Mouse (Mus musculus): ENCODE measurements at regions not wholly inside any gene's neighbourhood (a gene's known extent, or its start where the extent isn't known, plus 50 kb on each side); places are given as distances from the start of the nearest gene placed in this dataset.
"Not testable (repeated sequence)": the region's sequence is repeated elsewhere in the genome, so short reads cannot be mapped to it uniquely, and the experiment has no call there.

DNA sequence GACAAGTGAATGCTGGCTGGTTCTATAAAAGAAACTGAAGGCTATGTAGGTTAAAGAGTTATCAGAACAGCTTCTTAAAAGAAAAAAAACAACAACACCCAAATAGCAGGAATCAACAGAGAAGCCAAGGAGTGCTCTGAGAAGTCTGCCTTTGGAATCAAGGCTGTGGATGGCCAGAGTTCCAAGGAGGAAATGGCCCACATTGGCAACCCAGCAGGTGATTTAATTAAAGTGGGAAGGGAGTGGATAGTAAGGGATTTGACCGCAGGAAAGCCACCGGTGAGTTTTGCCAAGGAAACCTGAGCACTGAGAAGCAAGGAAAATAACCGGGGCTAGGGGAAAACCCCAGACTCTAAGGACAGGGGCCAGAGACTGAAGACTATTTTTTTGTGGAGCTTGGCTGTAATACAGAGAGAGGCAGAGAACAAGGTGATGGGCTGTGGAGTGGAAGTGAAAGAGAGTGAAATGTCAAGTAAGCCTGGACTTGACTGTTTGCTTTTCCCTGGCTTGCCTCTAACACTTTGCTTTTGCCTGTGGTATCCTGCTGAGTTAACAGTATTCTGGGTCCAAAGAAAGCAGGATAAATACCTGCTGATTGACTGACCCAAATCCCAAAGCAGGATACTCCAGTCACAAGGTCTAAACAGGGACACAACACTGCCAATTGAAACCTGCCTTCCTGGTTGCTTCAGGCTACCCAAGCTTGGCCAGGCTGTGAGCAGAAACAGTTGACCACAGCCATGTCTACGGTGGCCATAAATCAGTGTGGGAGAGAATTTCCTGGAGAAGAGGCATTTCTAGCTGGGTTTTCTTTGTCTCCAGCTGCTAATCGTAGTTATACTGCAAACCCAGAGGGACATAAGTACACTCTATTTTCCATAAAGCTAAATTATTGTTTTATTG, 125.9 kb downstream of the Arrdc3 start:
- no peak for DNase-seq (ENCODE audit: low spot score)

DNA sequence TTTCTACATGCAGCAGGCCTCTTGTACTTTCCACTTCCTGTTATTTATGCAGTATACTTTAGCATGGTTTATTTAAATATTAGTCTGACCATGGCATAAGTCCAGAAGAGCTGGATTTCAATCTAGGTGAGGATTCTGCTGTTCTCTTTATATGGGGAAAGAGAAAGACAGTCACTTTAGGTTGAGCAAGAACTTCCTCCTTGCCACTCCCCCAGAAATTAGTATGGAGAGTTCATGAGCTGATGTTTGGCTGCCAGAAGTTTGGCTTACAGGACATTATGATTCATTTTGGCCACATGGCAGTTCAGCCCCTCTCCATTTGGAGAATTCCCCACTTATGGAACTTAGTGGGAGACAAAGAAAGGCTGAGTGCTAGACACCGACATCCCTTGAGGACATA, 130.8 kb downstream of the Arrdc3 start:
- no peak for DNase-seq (ENCODE audit: low spot score)

DNA sequence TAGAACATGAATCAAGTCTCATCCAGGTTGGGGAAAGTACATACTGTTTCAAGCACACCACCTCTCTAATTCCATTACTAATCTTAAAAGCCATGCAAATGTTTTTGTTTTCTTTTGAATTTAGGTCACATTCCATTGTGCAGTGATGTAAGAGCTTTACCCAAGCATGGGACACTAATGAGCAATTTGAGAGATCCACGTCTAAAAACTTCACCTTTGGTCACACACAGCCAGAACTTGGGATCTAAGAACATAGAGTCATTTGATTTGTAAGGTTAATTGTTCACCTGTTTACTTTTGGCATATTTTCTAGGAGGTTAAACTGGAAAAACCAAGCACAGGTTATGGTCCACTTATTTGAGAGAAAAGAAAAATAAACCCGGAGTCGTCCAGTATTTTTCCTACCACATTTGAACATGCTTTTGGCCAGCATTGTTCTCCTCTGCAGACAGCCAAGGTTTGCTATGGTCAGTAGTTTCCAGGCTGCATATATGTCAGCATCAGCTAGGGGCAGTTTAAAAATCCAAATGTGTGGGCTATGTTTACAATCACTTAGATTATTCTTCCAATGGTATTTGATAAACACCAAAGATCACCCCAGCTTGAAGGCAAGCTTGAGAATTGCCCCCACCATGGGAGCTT, 137.0 kb downstream of the Arrdc3 start:
- DNase-seq (ENCODE audit: low spot score) = no peak

DNA sequence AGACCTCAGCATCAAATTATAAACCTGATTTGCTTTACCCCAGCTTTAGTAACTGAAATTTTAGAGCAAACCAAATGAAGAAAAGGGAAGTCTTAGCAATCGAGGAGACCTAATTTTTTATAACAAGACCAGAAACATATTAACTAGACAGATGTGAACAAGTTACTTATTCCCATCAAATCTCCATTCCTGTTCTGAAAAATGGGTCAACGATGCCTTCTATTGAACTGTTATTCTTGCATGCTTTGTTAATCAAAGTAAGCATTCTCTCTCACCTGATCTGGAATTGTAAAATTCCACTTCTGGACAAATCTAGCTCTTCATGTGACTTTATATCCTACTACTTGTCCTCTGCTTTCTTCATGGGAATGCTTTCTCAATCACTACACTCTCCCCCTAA, 137.6 kb downstream of the Arrdc3 start:
- no peak for DNase-seq (ENCODE audit: low spot score)

DNA sequence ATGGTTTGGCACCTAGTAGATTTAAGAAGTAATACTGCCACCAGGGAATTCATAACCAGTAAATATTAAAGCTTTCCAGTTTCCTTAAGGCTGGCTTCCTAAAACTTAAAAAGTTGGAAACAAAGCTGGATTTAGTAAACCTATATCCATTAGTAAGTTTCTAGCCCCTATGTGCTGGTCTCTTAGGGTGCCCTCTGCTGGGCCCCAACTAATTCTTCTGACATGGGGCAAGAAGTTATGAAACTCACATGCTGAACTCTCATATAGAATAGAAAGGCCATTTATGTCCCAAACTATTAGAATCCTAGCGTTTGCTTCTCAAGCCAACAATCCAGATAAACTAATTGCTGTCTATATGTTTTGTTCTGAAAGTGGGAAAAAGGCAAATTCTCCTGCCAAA, 139.2 kb downstream of the Arrdc3 start:
- DNase-seq (ENCODE audit: low spot score) = no peak

DNA sequence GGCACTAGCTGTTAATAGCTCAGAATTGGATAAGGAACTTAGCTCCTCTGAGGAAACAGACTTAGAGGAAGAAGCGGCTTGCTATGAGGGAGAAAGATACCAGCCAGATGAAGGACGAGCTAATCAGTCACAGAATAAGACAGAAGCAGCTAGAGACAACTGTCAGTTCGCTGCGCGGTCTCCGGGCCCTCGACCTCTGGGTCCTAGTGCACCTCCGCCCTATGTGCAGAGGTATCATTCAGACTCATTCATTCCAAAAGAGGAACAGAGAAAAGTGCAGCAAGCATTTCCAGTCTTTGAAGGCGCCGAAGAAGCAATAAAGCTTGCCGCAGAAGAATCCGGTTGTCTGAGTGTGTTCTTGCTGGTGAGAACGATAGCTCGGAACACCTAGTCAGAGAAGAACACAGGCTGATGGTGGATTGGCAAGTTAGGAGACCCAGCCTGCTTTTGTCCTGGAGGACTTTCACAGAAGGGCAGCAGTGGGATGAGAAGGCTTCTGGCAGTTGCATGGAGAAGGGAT, 142.1 kb downstream of the Arrdc3 start:
- not testable (repeated sequence) for DNase-seq (ENCODE audit: low spot score)

DNA sequence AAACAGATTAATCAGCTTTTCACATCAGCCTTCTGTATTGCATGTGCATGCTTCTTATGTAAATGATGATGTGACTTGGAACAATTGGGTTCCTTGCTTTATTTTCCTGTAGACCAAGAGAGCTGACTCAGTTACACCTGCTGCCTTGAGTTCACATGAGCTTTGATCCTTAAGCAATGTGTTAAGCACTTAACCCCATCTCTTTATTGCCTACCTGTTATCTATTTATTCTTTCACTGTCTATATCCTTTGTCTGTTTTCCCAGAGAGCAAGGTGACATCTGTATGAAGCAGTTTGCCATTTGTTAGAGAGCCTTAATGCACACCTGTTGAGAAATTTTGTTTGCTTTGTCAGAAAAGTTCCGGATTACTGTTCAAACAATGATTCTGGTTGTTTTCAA, 154.1 kb downstream of the Arrdc3 start:
- no peak for DNase-seq (ENCODE audit: low spot score)

DNA sequence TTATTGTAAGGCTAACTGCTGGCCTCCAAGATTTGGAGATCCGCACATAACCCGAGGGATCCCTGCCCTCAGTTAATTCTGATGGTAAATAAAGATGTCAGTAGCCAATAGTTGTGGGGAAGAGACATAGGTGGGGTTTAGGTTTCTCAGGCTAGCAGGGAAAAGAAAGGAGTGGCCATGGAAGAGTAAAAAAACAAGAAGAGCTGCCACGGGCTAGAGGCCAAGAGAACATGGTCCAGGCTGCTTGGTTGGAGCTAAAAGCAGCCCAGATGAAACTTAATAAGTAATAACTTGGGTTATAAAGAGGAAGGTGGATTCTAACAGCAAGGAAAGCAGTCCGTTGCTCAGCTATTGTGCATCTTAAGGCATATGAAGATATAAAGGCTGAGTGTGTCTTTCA, 155.6 kb downstream of the Arrdc3 start:
- DNase-seq (ENCODE audit: low spot score) = no peak

DNA sequence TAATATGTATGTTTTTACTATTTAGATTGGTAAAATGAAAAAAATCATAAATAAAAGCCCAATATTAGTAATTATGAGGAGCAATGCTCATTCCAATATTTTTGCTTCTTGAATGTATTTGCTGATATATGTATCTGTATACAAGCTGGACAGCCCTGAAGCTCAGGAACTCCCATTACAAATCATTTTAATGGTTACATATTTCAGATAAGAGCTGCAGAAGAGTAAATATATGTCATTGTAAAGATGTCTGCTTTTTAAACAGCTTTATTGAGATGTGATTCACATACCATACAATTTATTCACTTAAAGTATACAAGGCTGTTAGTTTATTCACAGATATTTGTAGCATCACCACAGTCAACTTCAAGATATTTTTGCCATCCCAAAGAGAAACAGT, 157.3 kb downstream of the Arrdc3 start:
- DNase-seq (ENCODE audit: low spot score) = no peak

DNA sequence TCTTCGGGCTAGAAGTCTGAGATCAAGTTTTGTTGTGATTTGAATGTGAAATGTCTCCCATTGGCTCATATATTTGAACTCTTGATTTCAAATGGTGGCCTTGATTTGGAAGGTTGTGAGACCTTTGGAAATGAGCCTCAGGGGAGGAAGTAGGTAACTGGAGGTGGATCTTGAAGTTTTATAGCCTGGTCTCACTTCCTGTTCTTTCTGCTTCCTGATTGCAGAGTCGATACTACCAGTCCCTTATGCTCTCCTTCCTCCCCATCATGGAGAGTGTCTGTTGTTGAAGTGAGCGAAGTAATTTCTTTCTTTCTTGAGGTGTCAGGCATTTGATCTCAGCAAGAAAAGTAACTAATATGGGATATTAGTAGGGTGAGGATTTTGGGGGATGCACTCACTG, 158.5 kb downstream of the Arrdc3 start:
- no peak for DNase-seq (ENCODE audit: low spot score)

Data from urinary bladder, postnatal 25 days (tissue).